Mouse (Mus musculus) embryo, embryonic 9.5 days (tissue): Measurements from ENCODE around the gene Ccl27a.
"Not testable (repeated sequence)": the region's sequence is repeated elsewhere in the genome, so short reads cannot be mapped to it uniquely, and the experiment has no call there.

Experiments used
- DNase-seq: peaks from one replicate; pipeline ENCODE4 v3.0.0-alpha.2; 2017; ENCODE audit errors: extremely low spot score

Ccl27a gene

DNA sequence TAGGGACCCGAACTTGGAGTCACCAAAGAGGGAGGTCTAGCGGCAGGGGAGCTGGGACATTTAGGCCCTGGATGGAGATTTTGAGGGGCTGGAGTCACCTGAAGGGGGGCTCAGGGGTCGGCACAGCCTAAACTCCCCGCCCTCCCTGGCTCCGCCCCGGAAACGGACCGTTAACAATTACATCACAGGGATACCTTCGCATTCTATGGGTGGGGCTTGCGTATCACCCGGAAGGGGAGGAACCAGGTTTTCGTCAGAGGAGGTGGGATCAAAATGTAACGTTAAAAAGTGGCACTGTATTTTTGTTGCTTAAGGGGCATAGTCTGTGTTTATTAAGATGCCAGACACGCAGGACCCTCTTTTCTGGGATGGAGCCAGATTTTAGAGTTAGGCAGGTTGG, at the start of gene Ccl27a:
Gene Ccl27a, minus strand, starts transcription at position 246 of the 400 bp plus-strand sequence.
- peak; percentile 83 for DNase-seq

DNA sequence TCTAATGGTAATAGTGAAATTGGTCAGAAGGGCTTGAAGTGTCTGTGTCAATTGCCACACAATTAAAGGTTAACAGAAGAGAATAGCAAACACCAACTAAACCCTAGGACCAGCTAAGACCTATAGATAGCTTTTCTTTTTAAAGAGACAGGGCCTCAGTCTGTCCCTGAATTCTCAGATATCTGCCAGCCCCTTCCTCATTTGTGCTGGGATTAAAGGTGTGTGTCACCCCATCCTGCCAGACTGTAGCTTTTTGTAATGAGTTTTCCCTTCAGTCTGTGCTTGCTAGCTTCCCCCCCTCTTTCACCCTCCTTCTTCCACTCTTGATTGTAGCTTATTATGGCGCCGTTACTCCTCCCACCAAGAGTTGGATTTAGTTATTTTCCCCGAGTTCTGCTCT, 9.2 kb upstream of the Ccl27a start:
- not testable (repeated sequence) for DNase-seq

DNA sequence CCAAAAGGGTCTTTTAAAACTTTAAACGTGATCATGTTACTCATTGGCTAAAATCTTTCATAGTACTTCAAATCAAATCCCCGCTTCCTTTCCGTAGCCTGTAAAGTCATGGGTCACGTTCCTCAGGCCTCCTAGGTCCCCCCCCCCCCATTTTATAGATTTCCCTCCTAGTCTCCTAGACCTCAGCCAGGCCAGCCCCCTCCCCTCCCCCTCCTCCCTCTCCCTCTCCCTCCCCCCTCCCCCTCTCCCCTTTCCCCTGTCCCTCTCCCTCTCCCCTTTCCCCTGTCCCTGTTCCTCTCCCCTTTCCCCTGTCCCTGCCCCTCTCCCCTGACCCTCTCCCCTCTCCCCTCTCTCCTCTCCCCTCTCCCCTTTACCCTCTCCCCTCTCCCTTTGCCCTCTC, 8.7 kb upstream of the Ccl27a start:
- DNase-seq = not testable (repeated sequence)

DNA sequence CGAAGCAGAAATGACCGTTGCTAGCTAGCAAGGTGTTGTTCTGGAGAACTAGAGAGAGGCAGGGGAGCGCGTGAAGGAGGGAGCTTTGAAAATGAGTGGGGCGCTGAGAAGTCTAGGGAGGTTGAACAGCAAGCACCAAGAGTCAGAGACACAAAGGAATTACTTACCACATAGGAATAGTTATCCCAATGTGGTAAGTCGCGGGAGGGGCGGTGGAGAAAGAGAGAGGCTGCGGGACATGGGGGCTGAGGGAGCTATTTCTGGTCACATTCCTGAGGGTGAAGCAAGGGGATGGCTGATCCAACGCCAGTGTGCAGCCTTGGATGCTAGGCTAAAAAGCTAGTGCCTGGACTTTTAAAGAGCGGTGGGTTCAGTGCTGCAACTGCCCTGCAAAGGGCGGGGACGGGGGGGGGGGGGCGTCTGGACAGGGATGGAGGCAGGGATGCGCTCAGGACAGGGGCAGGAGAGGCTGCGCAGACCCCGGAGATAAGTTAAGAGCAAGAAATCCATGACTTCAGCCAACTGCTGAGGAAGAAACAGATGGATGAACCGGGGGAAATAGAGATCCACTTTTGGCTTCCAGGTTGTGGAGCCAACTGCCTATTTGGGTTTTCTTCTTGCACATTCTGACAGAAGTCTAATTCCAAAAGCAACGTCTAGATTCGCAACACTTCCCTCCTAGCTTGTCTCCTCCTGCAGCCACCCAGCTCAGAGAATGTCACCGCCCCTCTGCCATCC, 7.9 kb upstream of the Ccl27a start:
- not testable (repeated sequence) for DNase-seq

DNA sequence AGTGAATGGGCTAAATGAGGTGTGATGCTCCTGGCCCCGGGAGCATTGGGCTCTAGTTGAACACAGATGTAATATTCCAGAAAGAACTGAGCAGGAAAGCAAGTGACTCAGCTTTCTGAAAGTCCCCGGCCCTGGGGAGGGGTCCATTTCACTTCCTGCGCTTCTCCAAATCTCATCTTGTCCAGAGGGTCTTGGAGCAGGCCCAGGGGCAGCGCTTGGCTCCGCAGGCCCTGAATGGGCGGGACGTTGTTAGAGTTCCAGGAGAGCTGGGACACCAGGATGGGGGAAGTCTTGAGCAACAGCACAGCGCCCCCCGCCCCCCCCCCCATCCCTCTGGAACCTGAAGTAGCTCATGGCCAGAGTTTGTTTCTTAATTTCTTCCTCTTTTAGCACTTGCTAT, 7.2 kb upstream of the Ccl27a start:
- not testable (repeated sequence) for DNase-seq

DNA sequence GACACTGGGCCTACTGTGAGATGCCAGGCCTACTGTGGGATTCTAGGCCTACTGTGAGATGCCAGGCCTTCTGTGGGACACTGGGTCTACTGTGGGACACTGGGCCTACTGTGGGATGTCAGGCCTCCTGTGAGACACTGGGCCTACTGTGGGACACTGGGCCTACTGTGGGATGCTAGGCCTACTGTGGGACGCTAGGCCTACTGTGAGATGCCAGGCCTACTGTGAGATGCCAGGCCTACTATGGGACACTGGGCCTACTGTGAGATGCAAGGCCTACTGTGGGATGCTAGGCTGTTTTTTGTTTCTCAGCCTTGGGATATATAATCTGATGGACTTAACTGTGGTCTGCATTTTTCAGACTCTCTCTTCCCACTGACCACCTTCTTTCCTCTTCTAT, 1.8 kb upstream of the Ccl27a start:
- DNase-seq = not testable (repeated sequence)

DNA sequence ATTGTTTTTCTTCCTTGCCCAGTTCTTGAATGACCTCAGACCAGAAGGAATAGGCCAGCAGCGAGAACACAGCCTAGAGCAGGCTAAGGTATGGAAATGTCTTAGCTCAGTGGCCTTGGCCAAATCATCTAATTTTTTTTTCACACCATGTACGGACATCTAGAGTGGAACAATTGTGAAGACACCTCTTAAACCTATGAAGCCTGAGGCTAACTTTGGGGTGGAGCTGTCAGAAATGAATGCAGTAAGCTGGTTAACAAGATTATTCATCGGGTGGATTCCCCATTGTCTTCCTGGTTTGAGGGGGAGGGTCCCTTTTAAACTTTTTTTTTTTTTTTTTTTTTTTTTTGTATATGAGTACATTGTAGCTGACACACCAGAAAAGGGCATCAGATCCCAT, 459 bp upstream of the Ccl27a start:
- DNase-seq = not testable (repeated sequence)

DNA sequence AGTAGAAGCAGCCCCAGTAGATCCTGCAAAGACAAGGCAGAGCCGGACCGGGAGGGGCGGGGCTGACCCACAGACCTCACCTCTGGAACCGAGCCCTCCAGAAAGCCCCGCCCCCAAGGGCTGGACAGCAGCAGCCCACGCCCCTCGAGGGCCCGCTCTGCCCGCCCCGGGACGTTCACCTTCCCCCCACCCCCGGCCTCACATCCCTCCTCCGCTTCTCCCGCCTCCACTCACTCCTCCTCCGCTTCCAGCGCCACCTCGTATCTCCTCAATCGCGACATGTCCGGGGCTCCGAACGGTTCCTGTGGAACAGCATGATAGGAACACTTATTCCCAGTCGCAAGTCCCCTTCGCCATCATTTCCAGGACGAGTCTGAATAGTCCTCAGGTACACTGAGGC, 545 bp downstream of the Ccl27a start:
- peak; percentile 76 for DNase-seq

DNA sequence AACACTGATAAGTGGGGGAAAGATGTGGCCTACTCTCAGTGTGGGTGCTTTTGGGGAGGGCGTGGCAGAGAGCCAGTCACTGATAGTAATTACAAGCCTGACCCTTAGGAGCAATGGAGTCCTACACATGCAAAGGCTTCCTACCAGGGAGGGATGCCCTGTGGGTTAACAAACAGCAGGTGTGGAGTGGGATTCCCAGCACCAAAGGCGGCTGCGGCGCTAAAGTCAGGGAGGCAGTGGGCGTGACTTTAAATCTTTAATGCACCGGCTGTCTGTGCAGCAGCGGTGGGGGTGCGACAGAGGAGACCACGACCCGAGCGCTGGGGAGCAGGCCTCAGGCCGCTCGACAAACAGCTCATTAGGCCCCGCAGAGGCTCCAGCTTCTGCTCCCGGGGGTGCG, 1.1 kb downstream of the Ccl27a start:
- DNase-seq = not testable (repeated sequence)

DNA sequence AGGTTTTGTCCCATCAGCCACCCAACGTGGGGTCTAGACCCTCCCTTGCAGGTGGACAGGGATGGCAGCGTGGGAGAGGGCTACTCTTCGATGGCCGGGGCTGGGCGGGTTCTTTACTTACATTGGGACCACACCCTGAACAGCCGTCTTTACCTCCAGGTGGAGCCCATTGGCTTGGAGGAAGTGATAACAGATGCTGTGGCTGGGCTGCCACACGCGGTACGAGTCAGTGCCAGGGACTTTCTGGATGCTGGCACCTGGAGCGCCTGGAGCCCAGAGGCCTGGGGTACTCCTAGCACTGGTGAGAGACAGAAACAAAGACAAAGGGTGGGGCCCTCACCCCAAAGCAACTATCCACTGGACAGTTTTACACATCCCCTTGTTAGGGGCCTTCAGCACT, 6.7 kb downstream of the Ccl27a start:
- not testable (repeated sequence) for DNase-seq

DNA sequence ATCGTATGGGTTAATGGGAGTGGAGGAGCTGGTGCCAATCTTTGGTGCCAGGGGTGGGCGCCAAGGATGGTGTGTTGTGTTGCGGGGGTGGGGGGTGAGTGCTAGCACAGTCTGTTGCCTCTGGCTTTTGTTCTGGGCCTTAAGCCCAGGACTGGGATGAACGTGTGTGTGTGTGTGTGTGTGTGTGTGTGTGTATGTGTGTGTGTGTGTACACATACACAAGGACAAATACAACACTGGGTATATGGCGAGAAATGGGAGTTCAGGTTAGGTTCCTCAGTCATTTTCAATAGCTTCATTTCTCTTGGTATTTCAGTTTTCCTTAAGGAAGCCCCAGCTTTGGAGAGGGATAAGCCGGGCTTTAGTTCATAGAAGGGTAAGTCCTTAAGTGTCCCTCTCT, 10.9 kb downstream of the Ccl27a start:
- not testable (repeated sequence) for DNase-seq

DNA sequence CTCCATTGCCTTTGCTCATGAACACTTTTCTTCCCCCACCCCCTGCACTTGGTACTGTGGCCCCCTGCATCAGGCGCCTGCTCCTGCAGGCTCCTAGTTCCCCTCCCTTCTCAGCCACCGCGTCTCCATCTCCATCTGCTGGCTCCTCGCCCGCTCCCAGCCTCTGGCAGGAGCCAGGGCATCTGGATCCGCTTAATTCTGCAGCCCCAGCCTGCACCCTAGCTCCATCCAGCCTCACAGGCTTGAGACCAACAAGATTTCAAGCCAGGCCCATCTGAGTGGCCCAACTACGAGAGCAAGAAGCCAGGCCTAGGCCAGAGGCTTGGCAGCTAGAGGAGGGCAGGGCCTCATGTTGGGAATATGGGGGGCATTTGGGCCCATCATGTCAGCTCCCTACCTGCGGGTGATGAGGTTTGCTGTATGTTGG, 11.3 kb downstream of the Ccl27a start:
- DNase-seq = not testable (repeated sequence)

DNA sequence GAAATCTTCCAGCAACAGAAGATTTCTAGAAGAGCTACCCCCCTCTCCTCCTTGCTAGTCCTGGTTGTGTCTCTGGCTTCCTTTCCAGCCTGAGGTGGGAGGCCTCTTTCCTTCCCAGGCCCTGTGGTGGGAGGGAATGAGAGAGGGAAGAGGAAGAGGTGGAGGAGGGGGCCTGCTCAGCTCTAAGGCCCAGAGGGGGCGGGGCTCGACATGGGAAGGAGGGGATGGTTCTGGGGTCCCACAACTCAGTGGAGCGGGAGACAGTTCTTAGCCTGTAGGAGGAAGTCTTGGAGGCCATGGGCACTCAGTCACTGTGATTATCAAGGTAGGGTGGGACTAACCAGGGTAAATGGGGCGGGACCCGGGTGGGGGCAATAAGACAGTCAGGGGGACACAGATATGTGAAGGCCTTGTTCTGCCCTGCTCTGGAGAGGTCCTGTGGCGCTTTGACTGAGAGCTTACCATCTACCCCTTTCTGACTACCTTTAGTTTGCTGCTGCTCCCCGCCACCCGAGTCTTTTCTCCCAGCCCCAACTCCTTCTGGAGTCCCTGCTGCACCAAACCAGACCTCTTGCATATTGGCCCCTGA, 11.9 kb downstream of the Ccl27a start:
- DNase-seq = peak; percentile 59

DNA sequence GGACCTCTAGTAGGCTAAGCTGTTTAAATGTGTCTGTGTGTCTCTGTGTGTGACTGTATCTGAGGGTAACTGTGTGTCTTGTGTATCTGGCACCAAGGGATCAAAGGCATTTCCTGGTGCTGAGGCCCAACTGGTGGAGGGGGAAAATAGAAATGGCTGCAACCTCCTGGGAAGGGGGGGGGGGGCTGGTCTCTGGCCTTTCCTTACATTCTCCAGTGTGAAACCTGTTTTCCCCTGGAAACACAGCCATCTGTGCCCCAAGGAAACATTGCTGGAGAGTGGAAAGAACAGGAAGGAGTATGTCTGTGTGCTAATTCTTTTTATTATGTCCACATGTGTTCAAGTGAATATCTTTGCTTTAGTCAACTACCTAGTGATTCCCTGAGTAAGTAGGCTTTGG, 12.4 kb downstream of the Ccl27a start:
- DNase-seq = no peak

DNA sequence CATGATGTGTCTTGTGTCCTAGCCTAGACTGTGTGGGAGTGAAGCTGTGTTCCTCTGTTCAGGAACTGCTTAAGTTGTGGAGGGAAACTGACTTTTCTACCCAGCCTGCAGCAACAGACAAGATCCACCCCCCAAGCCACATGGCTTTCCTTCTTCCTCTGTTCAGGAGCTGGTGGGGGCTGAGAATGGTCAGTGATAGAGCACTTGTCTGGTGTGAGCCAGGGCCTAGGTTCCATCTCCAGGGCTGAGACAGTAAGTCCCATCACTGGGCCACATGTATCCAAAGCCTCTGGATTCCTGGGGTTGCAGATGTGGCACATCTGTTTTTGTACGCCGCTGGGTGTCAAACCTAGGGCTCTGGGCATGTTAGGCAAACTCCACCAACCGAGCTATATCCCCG, 13.1 kb downstream of the Ccl27a start:
- DNase-seq = no peak

DNA sequence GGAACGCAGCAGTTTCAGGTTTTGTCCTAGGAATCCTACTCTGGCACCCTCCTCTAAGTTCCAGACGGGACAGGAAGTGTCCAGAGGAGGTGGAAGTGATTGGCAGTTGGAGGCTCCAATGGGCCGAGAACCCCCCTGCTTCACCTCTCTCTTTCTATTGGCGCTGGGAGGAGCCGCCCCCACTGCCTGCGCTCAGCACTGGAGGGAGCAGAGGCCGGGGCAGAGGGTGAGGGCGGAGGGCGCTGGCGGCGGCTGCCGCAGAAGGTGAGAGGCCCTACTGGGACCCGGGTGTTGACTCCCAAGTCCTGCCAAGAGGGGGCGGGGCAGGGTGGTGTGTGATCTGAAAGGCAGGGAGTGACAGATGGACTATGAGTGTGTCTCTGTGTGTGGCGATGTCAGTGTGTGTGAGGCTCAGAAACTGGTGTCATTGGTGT, 13.7 kb downstream of the Ccl27a start:
- DNase-seq = peak; percentile 88

DNA sequence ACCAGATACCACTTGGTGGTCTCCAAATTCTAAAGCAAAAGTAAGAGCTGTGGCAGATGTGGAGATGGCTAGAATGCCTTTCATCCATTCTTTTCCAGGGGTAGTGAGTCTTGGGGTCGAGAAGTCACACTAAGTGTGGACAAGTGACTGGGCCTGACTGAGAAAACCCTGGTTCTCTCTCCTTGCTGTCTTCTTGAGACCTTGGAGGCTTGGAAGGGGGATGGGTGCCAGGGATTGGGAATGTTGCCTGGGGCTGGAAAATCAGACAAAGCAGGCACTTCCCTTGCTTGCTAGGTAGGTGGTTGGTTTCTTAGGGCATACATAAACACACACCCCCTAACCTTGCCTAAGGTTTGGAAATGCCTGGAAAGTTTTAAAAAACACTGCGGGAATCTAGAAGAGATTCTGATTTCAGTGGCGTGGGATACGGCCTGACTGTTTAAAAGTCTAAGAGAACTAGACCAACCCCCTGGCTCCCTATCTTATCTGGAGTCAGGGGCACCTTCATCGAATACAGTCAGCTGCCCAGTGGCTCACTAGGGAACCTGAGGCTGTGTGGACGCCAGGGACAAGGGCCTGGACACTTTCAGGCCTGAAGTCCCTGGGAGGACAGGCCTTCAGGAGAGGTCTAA, 14.3 kb downstream of the Ccl27a start:
- DNase-seq = no peak

DNA sequence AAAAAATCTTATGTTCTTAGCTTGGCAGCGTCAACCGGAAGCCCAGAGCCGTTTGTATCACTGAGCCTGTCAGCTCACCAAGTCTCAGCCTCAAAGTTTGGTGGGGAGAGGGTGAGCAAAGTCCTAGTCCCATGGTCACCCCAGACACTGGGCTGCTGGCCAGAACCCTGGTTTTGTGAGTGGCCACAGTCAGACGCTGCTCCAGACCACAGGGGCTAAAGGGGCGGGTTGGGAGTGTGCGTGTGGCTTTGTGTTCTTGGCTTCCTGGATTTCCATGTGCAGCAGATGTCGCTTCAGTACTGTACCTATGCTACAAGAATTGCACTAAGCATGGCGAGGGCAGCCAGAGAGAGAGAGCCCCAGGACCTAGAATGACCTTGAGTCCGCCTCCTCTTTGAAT, 14.8 kb downstream of the Ccl27a start:
- DNase-seq = no peak

DNA sequence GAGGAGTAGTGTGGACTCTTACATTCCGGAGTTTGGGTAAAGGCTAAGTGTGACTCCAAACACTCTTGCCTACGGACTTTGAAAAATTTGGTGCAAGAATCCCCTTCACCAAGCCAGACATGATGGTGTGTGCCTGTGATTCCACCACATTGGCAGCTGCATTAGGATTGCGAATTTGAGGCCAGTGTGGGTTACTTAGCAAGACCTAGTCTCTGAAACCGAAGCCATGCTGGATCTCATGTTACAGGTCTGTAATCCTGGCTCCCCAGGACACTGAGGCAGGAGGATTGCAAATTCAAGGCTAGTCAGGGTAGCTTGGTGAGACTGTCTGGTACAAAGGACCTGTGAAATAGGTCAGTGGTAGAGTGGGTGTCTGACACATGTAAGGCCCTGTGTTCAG, 15.3 kb downstream of the Ccl27a start:
- DNase-seq = no peak

DNA sequence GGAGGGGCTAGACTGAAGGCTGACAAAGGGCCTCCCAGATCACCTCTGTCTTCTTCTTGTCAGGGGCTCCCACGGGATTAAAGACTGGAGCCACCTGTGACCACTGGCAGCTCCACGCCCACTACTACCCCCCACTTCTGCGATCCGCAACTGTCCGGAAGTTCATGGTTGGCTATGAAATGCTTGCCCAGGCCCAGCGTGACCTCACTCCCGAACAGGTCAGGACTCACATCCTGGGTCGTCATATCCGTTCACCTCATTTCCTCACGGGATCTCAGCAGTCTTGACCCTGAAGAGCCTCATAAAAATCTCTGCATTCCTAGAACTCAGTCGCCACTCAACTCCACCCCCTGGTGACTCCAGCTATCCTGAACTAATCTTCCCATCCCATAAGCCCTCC, 16.0 kb downstream of the Ccl27a start:
- no peak for DNase-seq

DNA sequence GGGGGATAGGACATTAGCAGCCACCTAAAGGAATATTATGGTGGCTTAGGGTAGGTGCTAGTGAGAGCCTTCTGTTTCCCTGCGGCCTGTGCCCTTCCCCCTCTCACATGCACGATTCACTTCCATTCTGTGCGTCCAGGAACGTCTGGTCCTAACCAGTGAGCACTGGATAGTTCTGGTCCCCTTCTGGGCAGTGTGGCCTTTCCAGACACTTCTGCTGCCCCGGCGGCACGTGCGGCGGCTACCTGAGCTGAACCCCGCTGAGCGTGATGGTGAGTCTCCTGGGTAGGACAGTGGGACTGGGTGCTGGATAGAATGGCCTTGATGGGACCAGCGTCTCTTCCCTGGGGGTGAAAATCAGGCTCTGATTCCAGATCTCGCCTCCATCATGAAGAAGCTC, 16.7 kb downstream of the Ccl27a start:
- no peak for DNase-seq

DNA sequence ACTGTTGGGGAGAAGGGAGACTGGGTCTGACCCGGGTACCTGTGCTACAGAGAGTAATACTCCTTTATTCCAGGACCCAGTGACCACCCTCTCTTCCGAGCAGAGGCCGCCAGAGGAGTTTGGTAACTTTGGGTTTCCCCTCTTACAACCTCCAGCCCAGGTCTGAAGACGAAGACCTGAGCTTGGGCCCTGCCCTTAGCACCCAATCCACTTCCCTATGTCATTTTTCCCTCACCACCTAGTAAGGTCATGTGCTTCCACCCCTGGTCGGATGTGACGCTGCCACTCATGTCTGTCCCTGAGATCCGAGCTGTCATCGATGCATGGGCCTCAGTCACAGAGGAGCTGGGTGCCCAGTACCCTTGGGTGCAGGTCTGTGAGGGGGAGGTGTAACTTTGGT, 17.6 kb downstream of the Ccl27a start:
- DNase-seq = no peak
